Mouse (Mus musculus): ENCODE measurements at regions not wholly inside any gene's neighbourhood (a gene's known extent, or its start where the extent isn't known, plus 50 kb on each side); places are given as distances from the start of the nearest gene placed in this dataset.

- TF ChIP-seq CTCF (IDR thresholded peaks at IDR 0.05; ENCODE audit: low read depth) (no peak), EP300 (IDR thresholded peaks at IDR 0.05; ENCODE audit: low read depth) (no peak)
These were observed 109.4 kb upstream of the Tom1l1 start for GRCm38 (mm10) chr11:90797577-90797976.

All from liver, embryonic 14.5 days (tissue).